Mouse (Mus musculus): ENCODE results near the gene Immp2l. TPM values are rescaled to one million over a fixed set of nuclear protein-coding genes. Genes with fewer than 3 reads are reported as not detected.

The Immp2l gene
- polyA plus RNA-seq, 1 experiment, result 2.8 TPM

- WGBS, result 83% methylated on average over 5 of the region's 5 CpGs
- no peaks in the 10 kb centered on the region for H3K36me3 ChIP-seq (ENCODE audit: control insufficient read depth, insufficient read depth, low read length)
- H3K27ac ChIP-seq (ENCODE audit: insufficient read depth, low read depth, low read length), result no peak overlapping the region
- no peak for TF ChIP-seq CTCF (IDR thresholded peaks at IDR 0.05; ENCODE audit: extremely low read depth, insufficient read length, insufficient replicate concordance, low read depth, low read length)
- peaks cover 14% of the 10 kb centered on the region; the same call in 1 of the 2 replicates for H3K4me1 ChIP-seq (ENCODE audit: control insufficient read depth, insufficient read depth, insufficient read length, low read length)
- H3K27me3 ChIP-seq (ENCODE audit: control insufficient read depth, insufficient read depth, low read length), result no peaks in the 10 kb centered on the region
- no peak overlapping the region for H3K4me3 ChIP-seq (ENCODE audit: low read depth, low read length)
These were observed 27.1 kb downstream of the Immp2l start for GRCm38 (mm10) chr12:41050945-41051344.

GRCm38 (mm10) chr12:41052897-41053296 lies 29.0 kb downstream of the Immp2l start:
- 69% methylated on average over 3 of the region's 3 CpGs for WGBS
- no peaks in the 10 kb centered on the region for H3K36me3 ChIP-seq (ENCODE audit: control insufficient read depth, insufficient read depth, low read length)
- H3K27ac ChIP-seq (ENCODE audit: insufficient read depth, low read depth, low read length), result no peak overlapping the region
- H3K4me1 ChIP-seq (ENCODE audit: control insufficient read depth, insufficient read depth, insufficient read length, low read length), result peaks cover 9% of the 10 kb centered on the region; the same call in 1 of the 2 replicates
- TF ChIP-seq POLR2A (IDR thresholded peaks at IDR 0.05; ENCODE audit: low read depth, low read length) (no peak), CTCF (IDR thresholded peaks at IDR 0.05; ENCODE audit: extremely low read depth, insufficient read length, insufficient replicate concordance, low read depth, low read length) (no peak)
- H3K4me3 ChIP-seq (ENCODE audit: low read depth, low read length), result no peak overlapping the region
- no peaks in the 10 kb centered on the region for H3K27me3 ChIP-seq (ENCODE audit: control insufficient read depth, insufficient read depth, low read length)

GRCm38 (mm10) chr12:41054006-41054791 lies 30.3 kb downstream of the Immp2l start:
- no peaks in the 10 kb centered on the region for H3K36me3 ChIP-seq (ENCODE audit: control insufficient read depth, insufficient read depth, low read length)
- 86% methylated on average over 11 of the region's 11 CpGs for whole genome bisulfite sequencing

GRCm38 (mm10) chr12:41055941-41056340 lies 32.1 kb downstream of the Immp2l start:
- no peaks in the 10 kb centered on the region for H3K27me3 ChIP-seq (ENCODE audit: control insufficient read depth, insufficient read depth, low read length)
- H3K36me3 ChIP-seq (ENCODE audit: control insufficient read depth, insufficient read depth, low read length), result no peaks in the 10 kb centered on the region
- TF ChIP-seq POLR2A (IDR thresholded peaks at IDR 0.05; ENCODE audit: low read depth, low read length) (no peak), CTCF (IDR thresholded peaks at IDR 0.05; ENCODE audit: extremely low read depth, insufficient read length, insufficient replicate concordance, low read depth, low read length) (no peak)
- no peaks in the 10 kb centered on the region for H3K4me1 ChIP-seq (ENCODE audit: control insufficient read depth, insufficient read depth, insufficient read length, low read length)
- H3K4me3 ChIP-seq (ENCODE audit: low read depth, low read length), result no peak overlapping the region
- H3K27ac ChIP-seq (ENCODE audit: insufficient read depth, low read depth, low read length), result no peak overlapping the region

More at GRCm38 (mm10) chr12:41054006-41054791, 30.3 kb downstream of the Immp2l start:
- no peak overlapping the region for H3K27ac ChIP-seq (ENCODE audit: insufficient read depth, low read depth, low read length)
- no peak overlapping the region for H3K4me3 ChIP-seq (ENCODE audit: low read depth, low read length)
- H3K27me3 ChIP-seq (ENCODE audit: control insufficient read depth, insufficient read depth, low read length), result no peaks in the 10 kb centered on the region
- no peaks in the 10 kb centered on the region for H3K4me1 ChIP-seq (ENCODE audit: control insufficient read depth, insufficient read depth, insufficient read length, low read length)
- TF ChIP-seq CTCF (IDR thresholded peaks at IDR 0.05; ENCODE audit: extremely low read depth, insufficient read length, insufficient replicate concordance, low read depth, low read length) (no peak), POLR2A (IDR thresholded peaks at IDR 0.05; ENCODE audit: low read depth, low read length) (no peak)

- 35% methylated on average over 3 of the region's 3 CpGs for WGBS
- TF ChIP-seq POLR2A (IDR thresholded peaks at IDR 0.05; ENCODE audit: low read depth, low read length) (no peak), CTCF (IDR thresholded peaks at IDR 0.05; ENCODE audit: extremely low read depth, insufficient read length, insufficient replicate concordance, low read depth, low read length) (no peak)
- no peak overlapping the region for H3K27ac ChIP-seq (ENCODE audit: insufficient read depth, low read depth, low read length)
- H3K27me3 ChIP-seq (ENCODE audit: control insufficient read depth, insufficient read depth, low read length), result no peaks in the 10 kb centered on the region
- no peaks in the 10 kb centered on the region; the same call in 1 of the 2 replicates for H3K36me3 ChIP-seq (ENCODE audit: control insufficient read depth, insufficient read depth, low read length)
- H3K4me1 ChIP-seq (ENCODE audit: control insufficient read depth, insufficient read depth, insufficient read length, low read length), result no peaks in the 10 kb centered on the region
- no peak overlapping the region for H3K4me3 ChIP-seq (ENCODE audit: low read depth, low read length)
These were observed 39.4 kb downstream of the Immp2l start for GRCm38 (mm10) chr12:41063281-41063680.

GRCm38 (mm10) chr12:41081843-41082242 lies 58.0 kb downstream of the Immp2l start:
- Histone ChIP-seq H3K4me3 (ENCODE audit: low read depth, low read length) (no peak overlapping the region), H3K27me3 (ENCODE audit: control insufficient read depth, insufficient read depth, low read length) (no peaks in the 10 kb centered on the region), H3K4me1 (ENCODE audit: control insufficient read depth, insufficient read depth, insufficient read length, low read length) (peaks cover 5% of the 10 kb centered on the region; the same call in 1 of the 2 replicates), H3K27ac (ENCODE audit: insufficient read depth, low read depth, low read length) (no peak overlapping the region), H3K36me3 (ENCODE audit: control insufficient read depth, insufficient read depth, low read length) (no peaks in the 10 kb centered on the region)
- 31% methylated on average over 1 of the region's 1 CpGs for WGBS
- TF ChIP-seq CTCF (IDR thresholded peaks at IDR 0.05; ENCODE audit: extremely low read depth, insufficient read length, insufficient replicate concordance, low read depth, low read length), result no peak
- TF ChIP-seq POLR2A (IDR thresholded peaks at IDR 0.05; ENCODE audit: low read depth, low read length), result no peak

- Histone ChIP-seq H3K4me1 (ENCODE audit: control insufficient read depth, insufficient read depth, insufficient read length, low read length) (peaks cover 8% of the 10 kb centered on the region; the same call in 1 of the 2 replicates), H3K36me3 (ENCODE audit: control insufficient read depth, insufficient read depth, low read length) (no peaks in the 10 kb centered on the region), H3K4me3 (ENCODE audit: low read depth, low read length) (no peak overlapping the region), H3K27ac (ENCODE audit: insufficient read depth, low read depth, low read length) (peak overlapping the region; percentile 50), H3K27me3 (ENCODE audit: control insufficient read depth, insufficient read depth, low read length) (no peaks in the 10 kb centered on the region)
- WGBS, result 30% methylated on average over 2 of the region's 2 CpGs
- TF ChIP-seq POLR2A (IDR thresholded peaks at IDR 0.05; ENCODE audit: low read depth, low read length), result no peak
- no peak for TF ChIP-seq CTCF (IDR thresholded peaks at IDR 0.05; ENCODE audit: extremely low read depth, insufficient read length, insufficient replicate concordance, low read depth, low read length)
These were observed 60.6 kb downstream of the Immp2l start for GRCm38 (mm10) chr12:41084370-41085089.

Measured in small intestine, adult 2 months (tissue).